Mouse (Mus musculus): ENCODE data around the gene Serpinf1.
"Not testable (repeated sequence)": the region's sequence is repeated elsewhere in the genome, so short reads cannot be mapped to it uniquely, and the experiment has no call there.

Gene Serpinf1

DNA sequence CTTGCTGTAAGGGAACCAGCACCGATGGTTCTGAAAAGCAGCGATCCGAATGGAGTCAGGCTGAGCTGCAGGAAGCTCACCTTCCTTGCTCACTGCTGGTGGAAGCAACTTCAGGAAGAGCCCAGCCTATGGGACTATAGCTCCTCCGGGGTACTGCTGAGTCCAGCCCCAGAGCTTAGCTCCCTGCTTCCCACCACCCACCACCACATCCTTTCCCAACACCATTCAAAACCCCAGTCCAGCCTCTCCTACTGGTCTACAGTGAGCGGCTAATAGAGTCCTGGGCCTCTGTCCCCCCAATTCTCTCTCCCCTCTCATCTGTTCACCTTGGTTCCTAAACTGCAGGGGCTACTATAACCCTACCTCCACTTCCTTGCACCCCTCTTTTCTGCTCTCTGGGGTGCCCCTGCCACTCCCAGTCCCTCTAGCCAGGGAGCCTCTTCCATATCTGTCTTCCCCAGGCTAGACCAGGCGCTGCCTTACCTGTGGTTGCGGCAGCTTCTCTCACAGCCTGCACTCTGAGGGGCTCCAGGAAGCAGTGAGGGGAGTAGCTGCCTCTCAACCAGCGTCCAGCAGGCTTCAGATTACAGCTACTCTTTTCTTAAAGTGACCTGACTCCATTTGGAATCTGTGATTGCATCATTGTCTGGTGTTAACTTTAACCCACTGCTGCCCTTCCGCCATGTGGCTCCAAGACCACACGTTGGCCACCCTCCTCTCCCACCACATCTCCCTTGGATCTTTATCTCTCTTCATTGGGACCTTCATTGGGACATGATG is at the start of gene Serpinf1:
TSS of gene Serpinf1 (minus strand) at position 689 of the 780 bp plus-strand sequence.
- no peak for DNase-seq

DNA sequence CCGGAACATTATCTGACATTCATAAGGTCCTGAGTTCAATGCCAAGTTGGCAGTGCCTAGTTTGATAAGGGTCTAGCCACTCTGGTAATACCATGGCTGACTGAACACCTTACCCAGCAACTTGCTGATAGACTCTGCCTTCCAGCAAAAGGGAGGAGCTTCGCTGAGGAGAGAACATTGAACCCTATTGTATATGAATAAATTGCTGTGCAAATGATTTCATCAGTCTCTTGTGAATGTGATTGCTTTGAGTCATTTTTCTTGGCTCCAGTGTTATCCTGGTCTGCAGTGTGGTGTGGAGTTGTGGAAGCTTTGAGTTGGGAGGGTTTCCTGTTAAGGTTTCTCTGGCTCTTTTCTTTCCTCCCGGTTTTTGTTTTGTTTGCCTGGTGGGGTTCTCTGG is 48.2 kb upstream of the Serpinf1 start:
- DNase-seq = no peak

DNA sequence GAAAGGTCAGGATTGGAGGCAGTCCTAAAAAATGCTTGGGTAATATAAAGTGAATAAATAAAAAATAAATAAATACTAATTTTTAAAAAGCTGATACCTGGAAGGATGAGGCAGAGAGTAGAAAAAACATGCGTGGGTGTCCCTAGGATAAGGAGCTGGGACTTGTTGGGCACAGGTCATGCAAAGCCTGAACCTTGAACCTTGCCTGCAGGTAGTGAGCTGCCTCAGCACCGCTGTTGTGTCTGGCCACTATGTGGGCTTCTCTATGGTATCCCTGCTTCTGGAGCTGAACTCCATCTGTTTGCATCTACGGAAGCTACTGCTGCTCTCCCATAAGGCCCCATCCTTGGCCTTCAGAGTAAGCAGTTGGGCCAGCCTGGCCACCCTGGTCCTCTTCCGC is 46.8 kb upstream of the Serpinf1 start:
- DNase-seq = peak; percentile 32 to 54

DNA sequence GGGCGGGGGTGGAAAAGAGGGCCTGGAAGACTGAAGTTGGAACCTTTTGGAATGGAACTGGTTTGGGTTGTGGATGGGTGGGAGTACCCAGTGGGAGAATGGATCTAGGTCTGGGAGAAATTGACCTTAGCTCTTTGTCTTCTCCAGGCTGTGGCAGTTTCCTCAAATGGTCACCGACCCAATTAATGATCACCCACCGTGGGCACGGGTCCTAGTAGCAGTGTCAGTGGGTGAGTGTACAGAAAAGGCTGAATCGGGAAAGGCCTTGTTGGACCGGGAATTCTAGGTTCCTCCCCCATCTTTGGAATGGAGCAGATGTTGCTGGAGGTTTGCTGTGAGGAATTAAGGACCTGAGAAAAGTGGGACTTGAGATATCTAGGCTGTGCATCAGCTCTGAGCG is 45.9 kb upstream of the Serpinf1 start:
- no peak for DNase-seq

DNA sequence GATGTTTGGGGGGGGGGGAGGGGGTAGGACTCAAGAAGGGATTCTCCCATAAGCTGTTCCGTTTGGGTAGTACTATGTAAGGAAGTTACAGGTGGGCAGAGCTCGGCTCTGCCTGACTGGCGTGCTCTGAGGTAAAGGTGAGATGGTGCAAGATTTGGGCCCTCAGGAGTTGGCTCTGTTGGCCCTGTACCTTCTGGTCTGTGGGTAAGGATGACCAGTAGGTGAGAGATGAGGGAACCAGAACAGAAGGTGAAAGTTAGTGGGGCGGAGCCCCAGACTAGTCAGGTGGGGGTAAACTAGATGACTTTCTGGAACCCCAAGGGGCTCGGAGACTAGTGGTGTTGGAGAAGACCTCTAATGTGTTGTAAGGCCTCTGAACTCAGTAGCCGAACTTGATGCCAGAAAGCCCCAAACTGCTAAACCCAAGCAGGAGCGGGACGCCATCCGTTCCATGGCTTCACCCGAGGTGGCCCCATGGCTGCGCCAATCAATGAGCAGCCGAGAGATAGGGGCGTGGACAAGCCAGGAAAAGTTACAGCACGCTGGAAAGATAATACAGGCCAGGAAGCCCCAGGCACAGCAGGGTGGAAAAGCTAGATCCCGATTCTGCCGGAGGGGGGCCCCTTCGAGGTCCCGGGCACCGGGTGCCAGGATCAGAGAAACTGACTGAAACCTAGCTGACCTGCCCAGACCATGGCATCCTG is 45.2 kb upstream of the Serpinf1 start:
- peak; percentile 69 to 84 for DNase-seq

DNA sequence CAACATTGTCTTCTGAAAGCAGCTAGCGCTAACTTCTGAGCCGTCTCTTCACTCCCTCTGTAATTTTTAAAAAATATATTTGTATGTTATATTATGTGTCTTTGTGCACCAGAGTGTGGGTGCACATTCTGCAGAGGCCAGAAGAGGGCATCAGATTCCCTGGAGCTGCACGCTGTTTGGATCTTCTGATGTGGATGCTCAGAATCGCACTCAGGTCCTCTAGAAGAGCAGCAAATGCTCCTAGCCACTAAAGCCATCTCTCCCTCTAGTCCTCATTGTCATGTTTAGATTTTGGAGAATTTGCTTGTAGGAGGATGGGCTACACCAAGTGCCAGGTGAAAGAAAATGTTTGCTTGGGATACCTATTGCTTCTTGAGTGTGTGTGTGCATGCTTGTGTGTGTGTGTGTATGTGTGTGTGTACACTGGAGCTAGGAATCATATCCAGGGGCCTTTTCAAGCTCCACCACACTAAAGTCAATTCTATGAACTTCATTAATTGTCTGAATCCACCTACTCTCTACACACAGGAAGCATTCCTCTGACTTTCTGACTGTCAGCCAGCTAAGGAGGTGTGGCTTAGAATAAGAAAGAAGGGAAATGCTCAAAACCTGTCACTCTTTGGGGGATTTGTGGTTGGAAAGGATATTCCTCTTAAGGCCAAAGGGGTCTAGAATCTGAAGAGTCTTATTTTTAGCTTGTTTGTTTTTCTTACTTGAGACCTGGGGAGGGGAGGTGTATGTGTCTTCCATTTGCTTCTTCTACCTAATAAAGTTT is 44.4 kb upstream of the Serpinf1 start:
- DNase-seq = no peak

DNA sequence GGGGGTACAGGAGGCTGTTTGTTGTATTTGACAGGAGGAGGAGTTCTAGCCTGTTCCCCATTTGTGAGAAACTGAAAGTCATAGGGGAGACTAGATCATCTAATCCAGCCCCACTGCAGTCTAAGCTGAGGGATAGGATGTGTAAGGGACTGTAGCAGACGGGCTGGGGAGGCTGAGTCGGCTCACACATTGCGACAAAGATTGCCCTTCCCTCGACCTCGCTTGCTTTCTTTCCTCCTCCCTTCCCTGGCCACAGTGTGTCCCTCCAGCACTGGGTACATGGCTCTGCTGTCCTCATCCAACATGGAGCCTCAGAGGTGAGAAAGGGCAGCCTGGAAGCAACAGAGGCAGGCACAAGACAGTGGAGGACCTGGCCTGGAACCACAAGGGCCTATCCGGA is 42.5 kb upstream of the Serpinf1 start:
- peak in 1 of 2 experiments; percentile 35 for DNase-seq

DNA sequence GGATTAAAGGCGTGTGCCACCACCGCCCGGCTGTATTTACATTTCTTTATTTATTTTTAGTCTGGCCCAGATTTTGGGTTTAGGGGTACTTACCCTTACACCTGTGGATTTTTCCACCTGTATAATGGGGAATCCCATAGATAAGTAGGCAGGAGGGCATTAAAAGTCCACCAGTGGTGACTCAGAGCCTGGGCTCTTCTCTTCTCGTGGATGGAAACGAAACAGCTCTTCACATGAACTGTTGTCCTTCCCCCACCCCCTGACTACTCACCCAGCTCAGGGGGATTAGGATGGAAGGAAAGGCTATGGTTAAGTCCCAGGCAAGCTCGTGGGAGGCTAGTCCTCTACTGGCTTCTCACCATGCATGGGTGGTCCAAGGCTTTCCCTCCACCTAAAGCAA is 41.9 kb upstream of the Serpinf1 start:
- DNase-seq = peak in 1 of 2 experiments; percentile 19

DNA sequence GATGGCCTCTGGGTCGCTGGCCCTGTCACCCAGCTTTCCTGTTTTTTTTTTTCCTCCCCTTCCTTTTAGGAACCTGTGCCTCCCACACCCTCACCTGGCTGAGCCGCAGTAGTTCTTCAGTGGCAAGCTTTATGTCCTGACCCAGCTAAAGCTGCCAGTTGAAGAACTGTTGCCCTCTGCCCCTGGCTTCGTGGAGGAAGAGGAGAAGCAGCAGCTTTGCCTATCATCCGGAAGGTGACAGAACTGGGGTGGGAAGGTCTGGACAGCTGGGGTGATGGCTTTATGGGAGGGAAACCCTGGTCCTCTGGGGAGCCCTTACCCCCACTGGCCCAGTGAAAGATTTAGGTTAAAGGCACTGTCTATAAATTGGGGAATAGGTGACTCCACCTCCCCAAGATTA is 41.1 kb upstream of the Serpinf1 start:
- DNase-seq = peak in 1 of 2 experiments; percentile 55

DNA sequence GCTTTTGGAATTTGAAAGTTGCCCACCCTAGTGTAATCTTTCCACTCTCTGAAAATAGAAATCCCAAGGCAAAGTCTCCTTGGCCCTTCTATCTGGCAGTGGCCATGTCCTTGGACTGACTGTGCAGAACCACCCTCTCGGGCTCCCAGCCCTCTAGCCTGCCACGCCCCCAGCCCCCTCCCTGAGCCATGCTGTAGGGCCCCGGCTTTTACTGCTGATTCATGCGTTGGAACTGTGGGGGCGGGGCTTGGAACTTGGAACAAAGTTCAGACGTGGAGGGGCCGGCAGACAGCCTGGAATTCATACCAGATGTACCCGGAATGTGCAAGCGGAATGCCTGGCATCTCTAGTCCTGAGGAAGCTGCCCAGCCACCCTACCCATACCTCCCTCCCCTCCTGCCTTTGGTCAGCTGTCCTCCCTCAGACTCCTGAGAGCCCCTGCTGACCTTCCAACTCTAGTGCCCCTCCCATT is 40.4 kb upstream of the Serpinf1 start:
- peak; percentile 98 to 99 for DNase-seq

DNA sequence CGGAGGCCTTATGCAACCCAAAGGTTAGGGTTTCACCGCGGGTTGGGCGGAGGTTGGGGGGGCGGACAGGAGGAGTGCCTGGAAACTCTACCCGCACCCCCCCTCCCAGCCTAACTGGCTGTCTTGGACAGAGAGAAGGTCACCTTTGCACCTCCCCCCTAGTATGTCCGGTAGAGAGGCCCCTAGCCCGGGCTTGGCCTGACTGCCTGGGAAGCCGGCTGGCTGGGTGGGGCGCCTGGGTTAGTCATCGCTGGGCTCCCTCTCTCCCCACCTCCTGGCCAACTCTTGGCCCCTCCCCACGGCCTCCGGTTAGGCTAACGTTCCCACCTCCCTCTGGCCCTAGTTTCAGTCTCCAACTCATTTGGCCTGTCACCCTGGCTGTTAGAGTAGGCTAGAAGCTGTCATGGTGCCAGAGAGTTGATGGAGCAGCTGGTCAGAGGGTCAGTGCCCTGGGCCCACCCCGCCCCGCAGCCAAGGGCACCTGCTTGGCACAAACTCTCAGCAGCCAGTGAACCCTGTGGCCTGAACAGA is 39.8 kb upstream of the Serpinf1 start:
- DNase-seq = peak; percentile 91 to 97

DNA sequence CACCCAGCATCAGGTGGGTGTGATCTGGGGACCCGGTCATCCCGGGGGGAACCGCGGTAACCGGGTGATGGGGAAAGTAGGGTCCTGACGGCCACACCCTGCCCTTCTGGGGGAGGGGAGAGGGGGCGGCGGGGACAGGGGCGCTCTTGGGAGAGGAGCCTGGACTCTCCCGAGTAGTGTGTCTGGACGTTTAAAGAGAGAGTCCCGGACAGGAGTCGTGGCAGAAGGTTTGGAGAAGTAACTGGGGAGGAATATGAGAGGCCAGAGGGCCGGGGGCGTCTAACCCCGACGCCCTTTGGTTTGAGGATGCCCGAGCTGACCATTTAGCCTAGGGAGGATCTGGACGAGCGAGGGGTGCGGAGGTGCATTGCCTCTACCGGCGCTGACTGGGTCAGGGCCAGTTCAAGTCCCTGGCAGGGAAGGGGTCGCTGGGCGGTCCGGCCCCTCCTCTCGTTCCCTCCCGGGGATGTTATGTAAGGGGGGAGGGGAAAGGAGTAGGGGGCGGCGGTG is 39.3 kb upstream of the Serpinf1 start:
- DNase-seq = no peak

DNA sequence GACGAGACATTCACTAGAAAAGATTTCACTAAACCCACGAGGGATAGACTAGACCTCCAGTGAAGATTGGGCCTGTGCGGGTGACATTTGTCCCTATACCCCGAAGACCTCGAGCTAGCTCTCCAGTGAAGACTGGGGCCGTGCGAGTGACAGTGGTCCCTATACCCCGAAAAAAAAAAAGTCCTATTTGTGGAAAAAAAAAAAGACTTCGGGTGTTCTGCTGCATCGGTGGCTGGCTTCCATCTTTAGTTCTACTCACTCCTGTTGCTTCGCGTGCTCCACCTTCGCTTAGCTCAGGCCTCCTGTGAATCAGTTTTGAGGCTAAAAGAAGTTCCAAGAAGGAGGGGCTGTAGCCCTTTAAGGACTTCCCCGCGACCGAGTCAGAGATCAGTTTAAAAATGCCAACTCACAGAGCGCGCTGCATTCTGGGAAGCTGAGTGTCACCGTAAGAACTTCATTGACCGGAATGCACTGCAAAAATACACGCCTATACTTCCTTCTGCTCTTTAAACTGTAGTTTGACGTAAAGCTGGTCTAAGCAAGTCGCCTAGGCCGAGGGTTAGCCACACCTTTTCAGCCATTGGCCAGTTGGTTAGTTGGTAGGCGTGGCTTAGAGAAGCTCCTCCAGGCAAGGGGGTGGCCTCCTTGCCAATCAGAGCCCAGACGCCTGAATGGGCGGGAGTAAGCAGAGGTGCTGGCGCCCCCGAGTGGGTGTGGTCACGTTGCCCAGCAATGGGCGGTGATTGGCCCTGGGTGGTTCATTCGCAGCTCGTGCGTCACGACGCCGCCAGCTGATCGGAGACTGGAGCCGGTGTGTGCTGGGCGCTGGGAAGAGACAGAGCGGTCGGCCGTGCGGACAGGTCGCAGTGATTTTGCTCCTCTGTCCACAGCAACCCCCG is 38.6 kb upstream of the Serpinf1 start, which contains the start of gene Tlcd2:
TSS of gene Tlcd2 (plus strand) at position 872 of the 899 bp plus-strand sequence.
- peak; percentile 99 to 100 for DNase-seq

DNA sequence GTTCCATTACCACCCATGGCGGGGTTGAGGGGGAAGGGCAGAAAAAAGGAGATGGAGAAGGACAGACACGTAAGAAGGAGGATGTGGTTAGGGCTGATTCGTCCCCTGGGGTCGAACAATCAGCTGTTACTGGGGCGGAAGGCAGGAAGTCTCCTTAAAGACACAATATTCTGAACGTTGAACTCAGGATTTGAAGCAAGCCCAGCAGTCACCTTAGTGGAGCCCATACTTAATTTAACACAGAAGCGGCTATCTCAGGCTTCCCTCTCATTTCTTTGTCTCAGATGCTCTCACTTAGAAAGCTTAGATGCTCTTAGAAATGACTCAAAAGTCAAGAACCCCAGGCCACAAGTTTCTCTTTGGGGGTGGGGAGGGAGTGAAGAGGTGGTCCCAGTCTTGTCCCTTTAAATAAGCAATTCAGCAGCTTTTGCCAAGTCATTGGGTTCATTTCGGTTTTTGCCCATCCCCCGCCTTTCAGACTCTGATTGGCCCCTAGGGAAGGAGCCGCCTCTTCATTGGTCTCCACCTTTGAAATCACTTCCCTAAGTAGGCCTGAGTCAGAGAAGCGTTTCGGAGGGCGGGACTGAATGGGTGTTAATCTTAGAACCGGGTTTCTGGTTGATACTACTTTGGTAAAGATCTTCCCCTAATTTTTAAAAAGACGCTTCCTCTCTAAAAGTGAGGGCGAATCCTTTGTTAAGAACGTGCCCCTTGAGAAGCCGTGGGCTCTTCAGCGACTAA is 37.8 kb upstream of the Serpinf1 start:
- DNase-seq = peak; percentile 96 to 97

DNA sequence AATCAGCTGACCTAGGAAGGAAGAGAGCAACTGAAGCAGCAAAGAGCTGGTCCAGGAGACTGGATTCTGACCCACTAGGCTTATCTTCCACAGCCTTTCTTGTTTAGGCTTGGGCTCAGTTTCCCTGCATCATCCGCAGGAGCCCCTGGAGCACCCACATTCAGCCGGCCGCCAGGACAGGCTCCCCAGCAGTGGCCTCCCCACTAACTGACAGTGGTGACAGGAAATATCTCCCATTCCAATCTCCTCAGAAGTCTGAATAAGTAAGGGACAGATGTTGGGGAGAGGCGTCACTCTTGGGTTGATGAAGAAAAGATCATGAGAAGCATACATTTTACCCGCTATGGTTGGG is 37.2 kb upstream of the Serpinf1 start:
- no peak for DNase-seq

DNA sequence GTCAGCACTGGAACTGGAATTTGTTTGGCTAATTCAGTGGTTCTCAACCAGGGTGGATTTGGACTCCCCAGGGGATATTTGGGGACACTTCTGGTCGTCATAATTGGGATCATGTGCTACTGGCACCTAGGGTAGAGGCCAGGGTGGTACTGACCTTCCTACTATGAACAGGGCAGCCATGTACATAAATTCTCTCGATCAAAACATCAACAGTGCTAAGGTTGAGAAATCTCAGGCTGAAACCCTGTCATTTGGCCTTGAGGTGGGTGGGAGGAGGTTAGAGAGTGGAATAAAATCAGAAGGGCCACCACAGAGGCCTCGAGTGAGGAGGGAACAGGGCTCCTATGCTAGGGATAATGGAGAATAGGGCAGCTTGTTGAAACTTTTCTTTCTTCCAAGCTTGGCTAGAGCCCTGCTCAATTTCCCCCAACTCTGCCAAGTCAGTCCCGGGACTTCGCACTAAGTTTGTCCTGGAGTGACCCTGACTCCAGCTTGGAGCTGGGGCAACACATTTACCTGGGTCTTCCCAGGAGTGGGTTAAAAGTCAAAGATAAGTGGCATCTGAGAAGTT is 36.7 kb upstream of the Serpinf1 start:
- DNase-seq = peak; percentile 51 to 81

DNA sequence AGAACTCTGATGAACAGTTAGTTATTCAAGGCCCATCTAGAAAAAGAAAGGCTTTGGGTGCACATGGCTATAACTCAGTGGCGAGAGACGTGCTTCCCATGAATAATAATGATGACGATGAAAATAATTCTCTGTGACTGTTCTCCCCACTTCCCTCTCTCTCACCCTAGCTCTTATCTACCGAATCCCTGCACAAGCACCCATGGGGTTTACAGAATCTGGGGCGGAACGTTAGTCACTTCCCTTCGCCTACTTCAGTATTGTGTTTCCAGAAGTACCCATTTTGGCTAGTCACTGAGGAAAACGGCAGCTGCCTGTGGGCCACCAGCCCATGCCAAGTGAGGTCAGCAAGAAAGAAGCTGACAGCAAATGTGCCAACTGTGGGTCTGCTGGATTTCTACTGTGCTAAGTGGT is 36.1 kb upstream of the Serpinf1 start:
- DNase-seq = peak in 1 of 2 experiments; percentile 41

DNA sequence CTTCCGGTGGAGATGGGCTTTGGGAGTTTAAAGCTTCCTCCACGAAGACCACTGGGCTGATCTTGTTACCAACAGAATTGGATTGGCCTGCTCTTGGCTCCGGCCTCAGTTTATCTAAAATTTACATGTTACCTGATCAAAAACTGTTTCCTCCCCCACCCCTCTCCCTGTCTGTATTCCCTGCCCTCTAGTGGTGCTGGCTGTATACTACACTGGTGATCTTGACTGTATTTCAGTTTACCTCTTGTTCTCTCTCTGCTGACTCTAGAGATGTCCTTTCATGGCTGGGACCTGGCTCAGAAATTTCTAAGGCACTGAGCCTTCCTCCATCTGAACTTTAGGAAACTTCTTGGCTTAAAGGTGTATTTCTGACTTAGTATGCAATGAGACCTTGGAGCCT is 35.7 kb upstream of the Serpinf1 start:
- peak; percentile 54 to 75 for DNase-seq

DNA sequence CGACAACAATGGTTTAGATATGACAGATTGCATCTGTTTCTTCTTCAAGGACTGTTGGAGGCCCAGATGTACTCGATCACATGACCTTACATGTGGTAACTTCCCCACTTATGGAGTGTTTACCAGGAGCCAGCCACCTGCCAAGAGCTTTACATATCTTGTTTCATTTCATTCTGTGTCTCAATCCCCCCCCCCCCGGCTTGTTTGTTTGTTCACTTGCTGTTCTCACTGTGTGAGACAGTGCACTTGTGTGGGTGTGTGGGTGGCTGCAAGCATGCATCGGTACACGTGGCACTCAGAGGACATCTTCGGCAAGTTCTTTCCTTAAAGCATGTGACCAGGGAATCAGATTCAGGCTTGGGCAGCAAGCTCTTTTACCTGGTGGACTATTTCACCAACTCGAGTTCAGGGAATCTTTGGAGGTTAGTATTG is 34.0 kb upstream of the Serpinf1 start:
- no peak for DNase-seq

DNA sequence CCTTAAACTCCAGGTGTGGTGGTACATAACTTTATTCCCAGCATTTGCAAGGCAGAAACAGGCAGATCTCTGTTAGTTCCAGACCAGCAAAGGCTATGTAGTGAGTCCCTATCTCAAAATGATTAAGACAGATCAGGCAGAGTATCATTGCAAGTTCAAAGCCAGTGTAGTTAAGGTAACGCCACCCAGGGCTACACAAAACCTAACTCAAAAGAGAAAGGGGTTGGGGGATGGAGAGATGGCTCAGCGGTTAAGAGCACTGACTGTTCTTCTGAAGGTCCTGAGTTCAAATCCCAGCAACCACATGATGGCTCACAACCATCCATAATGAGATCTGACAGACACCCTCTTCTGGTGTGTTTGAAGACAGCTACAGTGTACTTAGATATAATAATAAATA is 33.5 kb upstream of the Serpinf1 start:
- not testable (repeated sequence) for DNase-seq
